Mouse (Mus musculus): Measurements from ENCODE around the gene Sox6.

GRCm38 (mm10) chr7:115865979-115866697 is 172.5 kb downstream of the Sox6 start:
- TF ChIP-seq POLR2A (IDR thresholded peaks at IDR 0.05; ENCODE audit: borderline replicate concordance, low read depth, low read length) (no peak), CTCF (IDR thresholded peaks at IDR 0.05; ENCODE audit: low read depth, low read length) (no peak)
